Comparison of ENCODE assay signal across 17 mouse cellular contexts in the genomic region with DNA sequence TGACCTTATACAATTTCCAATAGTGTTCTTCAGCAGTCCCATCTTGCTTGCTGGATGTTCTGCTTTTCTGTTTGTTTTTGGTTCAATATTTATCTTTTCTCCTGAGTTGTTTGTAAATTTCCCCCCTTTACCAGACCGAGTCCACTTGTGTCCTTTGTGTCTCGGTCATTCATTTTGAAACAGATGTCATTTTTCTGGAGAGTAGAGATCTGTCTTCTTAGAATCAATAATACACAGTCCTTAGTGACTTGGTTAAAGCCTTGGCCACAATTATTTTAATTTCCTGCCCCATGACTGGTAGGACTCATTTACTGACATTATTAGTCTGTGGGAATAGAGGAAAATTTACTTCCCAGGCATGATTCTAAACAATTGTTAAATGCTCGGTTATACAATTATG.
"Had no signal": no experiment of that assay in that cellular context is flagged by ENCODE, and none has a peak within 500 bp of the region (broad histone marks: within the 10 kb centered on the region; RNA-seq: fewer than 3 reads in every experiment).

No protein-coding gene starts in this region.

- H3K27ac ChIP-seq: liver, embryonic 13.5 days; liver, embryonic 15.5 days; macrophage; neural tube, embryonic 12.5 days; stomach, embryonic 15.5 days; stomach, postnatal 0 days had no signal

- DNase-seq: liver, embryonic 13.5 days; liver, postnatal 0 days; lung, adult 2 months; lung, postnatal 10 days; lung, postnatal 36 days; right cerebral cortex, postnatal 14 days; thymus, adult 2 months; thymus, postnatal 25 days; thymus, postnatal 4 days had no signal

- H3K9ac ChIP-seq: liver, embryonic 13.5 days; liver, embryonic 15.5 days; liver, postnatal 0 days; neural tube, embryonic 12.5 days; stomach, embryonic 15.5 days had no signal

- H3K4me2 ChIP-seq: liver, embryonic 11.5 days; liver, embryonic 13.5 days; liver, embryonic 15.5 days; neural tube, embryonic 12.5 days; stomach, embryonic 15.5 days had no signal

- H3K9me3 ChIP-seq: liver, embryonic 13.5 days; liver, embryonic 15.5 days; megakaryocyte, embryonic 14.5 days; neural tube, embryonic 12.5 days; stomach, embryonic 15.5 days had no signal

- H3K4me1 ChIP-seq: liver, embryonic 13.5 days; liver, embryonic 15.5 days; megakaryocyte, embryonic 14.5 days; neural tube, embryonic 12.5 days; stomach, embryonic 15.5 days had no signal

- H3K4me3 ChIP-seq: liver, embryonic 13.5 days; liver, embryonic 15.5 days; megakaryocyte, embryonic 14.5 days; neural tube, embryonic 12.5 days; stomach, embryonic 15.5 days had no signal

- H3K36me3 ChIP-seq: liver, embryonic 13.5 days; liver, embryonic 15.5 days; neural tube, embryonic 12.5 days; stomach, embryonic 15.5 days had no signal

- H3K27me3 ChIP-seq: liver, embryonic 13.5 days; liver, embryonic 15.5 days; megakaryocyte, embryonic 14.5 days; neural tube, embryonic 12.5 days; stomach, embryonic 15.5 days had no signal

- ATAC-seq: liver, postnatal 0 days; midbrain, embryonic 16.5 days had no signal
